Mouse (Mus musculus) yolk sac, embryonic 10.5 days (tissue): Measurements from ENCODE around the gene Setdb1.
A peak's percentile ranks its signal among the peaks of the same experiment; 100 is the strongest.

Experiments used
- DNase-seq: peaks from one replicate; pipeline ENCODE4 v3.0.0-alpha.2; 2017; ENCODE audit warnings: low spot score

Setdb1 gene

DNA sequence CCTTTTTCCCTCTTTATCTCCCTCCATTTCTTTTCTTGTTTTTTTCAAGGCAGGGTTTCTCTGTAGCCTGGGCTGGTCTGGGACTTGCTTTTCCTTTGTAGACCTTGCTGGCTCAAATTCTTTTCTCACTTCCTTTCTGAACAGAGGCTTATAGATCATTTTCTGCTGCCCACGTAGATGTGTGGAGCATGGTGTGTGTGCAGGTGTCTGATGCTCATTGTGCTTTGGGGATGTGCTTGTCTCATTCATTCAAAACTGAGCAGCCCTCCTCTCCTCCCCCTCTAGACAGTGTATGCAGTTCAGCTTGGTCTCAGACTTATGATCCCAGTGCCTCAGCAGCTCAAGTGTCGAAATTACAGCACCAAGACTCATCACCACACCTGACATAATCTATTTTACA lies 37.9 kb downstream of the Setdb1 start:
- DNase-seq, result no peak

DNA sequence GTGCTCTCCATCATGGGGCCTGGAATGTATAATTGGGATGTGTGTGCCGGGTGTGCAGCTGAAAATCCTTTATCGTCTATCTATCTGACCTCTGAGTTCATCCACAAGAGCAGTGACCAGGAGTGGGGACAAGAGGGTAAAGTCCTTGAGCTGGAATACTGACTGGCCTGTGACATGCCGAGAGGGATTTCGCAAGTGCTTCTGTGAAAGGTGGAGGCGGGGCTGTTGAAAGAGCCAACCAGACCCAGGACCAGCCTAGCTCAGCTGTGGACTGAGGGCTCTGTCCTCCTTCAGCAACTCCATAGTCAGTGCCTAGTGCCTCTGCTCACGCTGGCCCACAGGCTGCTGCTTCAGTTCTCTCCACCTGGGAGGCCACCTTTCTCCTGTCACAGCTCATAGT lies 38.5 kb downstream of the Setdb1 start:
- peak; percentile 90 for DNase-seq

DNA sequence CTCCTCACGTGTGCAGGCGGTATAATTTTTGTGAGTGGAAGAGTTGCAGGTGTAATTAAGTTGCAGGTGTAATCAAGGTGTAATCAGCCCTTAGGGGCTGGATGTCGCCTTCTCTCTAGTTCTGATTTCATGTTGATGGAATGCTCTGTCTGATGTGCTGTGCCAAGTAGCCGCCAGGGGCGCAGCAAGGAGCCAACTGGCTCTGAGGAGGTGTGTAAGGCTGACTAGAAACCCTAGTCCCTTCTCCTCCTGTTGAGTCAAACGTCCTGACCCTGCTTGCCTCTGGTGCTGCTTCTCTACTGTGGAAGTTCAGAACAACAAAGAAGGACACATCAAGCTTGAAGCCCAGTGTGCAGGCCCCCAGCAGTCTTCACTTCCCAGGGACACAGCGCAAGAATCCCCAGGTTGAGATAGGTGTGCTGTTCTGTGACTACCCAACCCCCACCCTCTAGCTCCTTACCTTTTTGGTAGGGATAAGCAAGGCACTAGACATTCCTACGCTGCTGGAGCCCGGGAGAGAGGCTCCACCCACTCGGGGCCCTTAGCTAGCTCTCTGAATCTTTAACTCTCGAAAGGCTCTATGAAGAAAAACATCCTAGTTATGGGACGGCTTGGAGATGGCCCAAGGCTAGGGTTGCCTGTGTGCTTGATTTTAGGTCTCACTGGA lies 39.5 kb downstream of the Setdb1 start:
- peak; percentile 87 for DNase-seq

DNA sequence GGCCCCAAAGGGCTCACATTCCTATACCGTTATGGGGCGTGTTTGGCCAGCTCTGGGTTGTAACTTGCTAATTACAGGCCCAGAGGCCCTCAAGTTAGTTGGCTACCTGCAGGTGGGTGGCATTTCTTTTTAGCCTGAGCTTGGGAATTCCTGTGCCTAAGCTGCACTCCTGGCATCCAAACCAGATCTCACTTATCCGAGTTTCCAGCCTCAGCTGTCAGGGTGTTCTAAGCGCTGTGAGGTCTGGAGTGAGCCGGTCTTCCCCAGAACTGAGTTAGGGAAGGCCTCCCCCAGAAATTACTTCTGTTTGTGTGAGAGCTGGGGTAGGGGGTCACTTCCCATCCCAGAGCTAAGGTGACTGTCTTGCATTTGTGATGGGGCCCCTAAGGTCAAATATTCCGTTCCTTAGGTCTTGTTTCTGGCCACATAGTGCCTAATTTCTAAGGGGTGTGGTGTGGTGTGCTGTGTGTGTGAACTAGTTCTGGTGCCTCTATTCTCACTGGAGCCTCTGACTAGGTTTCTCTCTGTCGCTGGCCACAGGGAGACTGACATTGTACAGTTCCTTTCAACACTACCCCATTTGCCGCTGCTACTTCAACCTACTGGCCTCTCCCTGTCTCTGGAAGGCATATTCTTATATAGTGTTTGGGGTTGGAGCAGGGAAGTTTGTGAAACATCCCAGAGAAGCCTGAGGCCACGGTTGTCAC lies 41.0 kb downstream of the Setdb1 start:
- DNase-seq, result no peak

DNA sequence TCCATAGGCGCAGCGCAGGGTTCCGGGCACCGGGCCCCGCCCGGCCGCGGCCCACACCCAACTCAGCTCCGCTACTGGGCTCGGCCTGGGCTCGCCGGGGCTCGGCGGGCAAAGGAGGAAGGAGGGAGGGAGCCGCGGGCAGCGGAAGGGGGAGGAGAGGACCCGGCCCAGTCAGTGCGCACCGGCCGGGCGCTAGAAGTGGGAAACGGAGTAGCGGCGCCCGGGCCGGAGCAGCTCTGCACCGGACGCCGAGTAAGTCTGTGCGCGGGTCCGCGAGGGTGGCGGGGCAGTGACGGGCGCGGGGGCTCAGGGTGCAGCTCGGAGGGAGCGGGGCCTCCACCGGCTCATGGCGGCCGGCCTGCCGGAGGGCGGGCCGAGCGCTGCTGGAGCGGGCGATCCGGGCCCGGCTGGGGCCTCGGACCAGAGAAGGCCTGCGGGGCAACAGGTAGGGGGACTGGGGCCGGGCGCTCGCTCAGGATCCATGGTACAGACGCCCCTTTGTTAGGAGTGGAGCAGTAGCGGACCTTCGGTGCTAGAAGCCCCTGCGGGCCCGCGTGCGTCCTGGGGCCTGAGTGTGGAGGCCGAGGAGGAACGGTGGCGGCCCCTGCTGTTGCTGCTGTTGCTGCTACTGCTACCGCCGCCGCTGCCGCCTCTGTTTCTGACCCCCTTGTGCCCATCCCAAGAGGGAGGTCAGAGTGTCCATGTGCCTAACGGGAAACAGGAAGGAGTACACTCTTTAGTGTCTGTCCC lies 41.7 kb downstream of the Setdb1 start:
- peak; percentile 93 for DNase-seq

DNA sequence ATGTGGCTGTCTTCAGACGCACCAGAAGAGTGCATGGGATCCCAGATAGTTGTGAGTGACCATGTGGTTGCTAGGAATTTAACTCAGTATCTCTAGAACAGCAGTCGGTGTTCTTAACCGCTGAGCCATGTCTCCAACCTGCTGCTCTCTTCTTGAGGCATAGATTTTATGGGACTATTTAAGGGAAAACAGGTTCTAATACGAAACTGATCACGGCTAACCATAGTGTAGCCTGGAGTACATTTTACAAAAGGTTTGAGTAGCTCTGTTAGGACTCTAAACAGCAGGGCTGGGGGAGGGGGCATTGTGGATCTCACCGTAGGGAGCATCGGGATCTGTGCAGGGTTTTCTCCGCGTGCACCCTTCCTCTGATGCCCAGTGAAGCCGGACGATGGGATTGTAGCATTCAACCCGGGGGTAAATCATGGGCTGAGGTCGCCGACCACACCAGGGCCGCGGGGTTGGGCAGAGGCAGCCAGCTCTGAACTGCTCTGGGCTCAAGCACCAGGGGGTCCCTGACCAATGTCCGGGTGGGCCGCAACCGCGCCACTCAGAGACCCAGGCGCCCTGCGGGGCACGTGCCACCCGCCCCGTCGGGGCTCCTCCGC lies 42.4 kb downstream of the Setdb1 start, which contains the start of gene Cers2:
Gene Cers2, plus strand, starts transcription at position 306 of the 608 bp plus-strand sequence.
- DNase-seq, result no peak

DNA sequence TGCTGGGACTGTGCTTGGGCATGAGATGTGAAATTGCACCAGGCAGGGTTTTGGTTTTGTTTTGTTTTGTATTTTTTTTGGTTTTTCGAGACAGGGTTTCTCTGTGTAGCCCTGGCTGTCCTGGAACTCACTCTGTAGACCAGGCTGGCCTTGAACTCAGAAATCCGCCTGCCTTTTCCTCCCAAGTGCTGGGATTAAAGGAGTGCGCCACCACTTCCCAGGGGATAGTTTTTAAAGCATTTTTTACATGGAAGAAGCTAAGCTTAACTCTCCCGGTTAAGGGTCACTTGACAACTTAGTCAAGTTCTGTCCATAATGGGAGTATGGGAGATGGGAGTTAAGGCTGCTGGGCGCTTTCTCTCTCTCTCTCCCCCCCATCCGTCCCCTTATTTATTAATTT lies 42.9 kb downstream of the Setdb1 start:
- no peak for DNase-seq

DNA sequence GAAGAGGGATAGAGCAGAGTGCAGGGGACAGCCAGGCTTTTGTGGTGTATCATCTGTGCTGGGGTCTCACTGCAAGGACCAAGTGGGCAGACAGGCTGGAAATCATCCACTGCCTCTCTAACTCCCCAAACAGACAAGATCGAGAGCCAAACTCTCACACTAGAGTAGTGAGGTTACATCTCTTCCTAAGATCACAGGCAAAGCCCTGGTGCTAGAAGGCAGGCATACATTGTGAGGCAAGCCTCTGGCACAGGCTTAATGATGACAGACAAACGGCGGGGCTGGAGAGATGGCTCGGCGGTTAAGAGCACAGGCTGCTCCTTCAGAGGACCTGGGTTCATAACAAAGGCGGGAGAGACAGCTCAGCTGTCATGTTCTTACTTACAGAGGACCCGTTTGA lies 43.5 kb downstream of the Setdb1 start:
- DNase-seq, result no peak

DNA sequence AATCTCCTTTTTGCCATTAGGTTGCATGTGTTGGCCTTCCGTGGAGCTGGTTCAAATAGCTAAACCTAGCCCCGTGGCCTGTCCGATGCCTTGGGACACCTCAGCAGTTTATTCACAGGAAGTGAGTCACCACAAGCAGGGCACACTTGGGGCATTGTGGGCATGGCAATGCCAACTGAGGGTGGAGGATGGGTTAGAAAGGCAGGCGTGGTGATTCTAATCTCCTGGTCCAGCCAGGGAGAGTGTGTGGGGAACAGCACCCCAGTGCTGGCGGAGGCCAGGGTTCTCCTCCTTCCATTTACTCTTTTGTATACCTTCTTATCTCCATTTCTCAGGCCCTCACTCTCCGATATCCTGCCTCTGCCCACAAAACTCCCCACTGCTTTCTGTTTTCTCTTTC lies 44.4 kb downstream of the Setdb1 start:
- no peak for DNase-seq

DNA sequence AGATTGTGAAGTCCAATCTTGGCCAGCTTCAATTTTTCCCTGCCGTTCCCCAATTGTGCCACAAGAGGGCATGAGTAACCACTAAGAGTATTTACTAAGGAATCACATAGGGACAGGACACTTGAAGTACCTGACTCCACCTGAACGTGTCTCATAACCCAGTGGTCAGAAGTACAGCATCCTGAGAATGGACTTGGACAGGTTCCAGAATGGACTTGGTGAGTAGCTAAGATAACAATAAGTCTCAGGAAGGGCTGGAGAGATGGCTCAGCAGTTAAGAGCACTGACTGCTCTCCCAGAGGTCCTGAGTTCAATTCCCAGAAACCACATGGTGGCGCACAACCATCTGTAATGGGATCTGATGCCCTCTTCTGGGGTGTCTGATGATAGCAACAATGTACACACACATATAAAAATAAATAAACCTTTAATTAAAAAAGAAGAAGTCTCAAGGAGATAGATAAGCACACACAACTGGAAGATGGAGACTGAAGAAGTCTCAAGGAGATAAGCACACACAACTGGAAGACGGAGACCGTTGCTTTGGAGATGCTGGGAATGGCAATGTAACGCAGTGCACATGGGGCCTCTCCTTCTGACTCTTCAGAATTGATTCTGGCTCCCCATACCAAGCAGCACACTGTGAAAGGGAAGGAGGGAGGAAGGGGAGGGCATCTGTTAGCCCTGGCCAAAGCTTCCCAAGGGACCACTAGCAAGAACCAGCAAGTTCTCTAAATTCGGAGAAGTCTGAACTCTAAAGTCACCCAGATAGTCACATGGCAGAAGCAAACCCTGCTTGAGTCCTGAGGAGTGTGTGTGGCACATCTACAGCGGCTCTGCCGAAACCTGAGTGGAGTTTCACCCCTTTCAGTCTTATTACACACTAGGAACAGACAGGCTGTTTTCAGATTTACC lies 45.8 kb downstream of the Setdb1 start:
- DNase-seq, result peak; percentile 76

DNA sequence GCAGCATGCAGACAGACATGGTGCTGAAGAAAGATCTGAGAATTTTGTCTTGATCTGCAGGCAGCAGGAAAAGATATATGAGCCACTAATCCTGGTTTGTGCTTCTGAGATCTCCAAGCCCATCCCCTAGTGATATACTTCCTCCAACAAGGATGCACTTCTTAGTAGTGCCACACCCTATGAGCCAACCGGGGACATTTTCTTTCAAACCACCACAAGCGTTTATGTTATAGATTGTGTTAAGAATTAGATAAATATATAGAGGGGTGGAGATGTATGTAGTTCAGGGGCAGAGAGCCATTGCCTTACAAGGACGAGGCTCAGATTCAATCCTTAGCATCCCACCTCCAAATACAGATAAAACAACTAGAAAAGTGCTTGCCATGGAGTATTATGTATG lies 46.5 kb downstream of the Setdb1 start:
- DNase-seq, result no peak

DNA sequence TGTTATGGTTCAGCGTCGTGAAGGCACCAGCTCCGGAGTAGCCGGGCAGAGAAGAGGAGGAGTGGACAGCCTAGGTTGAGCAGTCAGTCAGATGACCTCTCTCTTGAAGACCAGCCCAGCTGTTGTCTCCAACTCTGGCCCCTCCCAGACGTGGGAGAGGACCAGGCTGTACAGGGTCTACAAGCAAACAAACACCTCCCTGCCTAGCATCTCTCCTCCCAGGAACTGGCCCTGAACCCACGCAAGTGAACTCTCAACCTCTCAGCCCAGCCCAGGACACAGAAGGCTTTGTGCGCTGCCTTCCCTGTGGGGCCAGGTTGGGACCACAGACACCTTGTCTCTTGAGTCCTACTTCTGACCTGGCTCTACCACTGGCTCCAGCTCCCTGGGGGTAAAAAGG lies 49.9 kb downstream of the Setdb1 start, which contains the start of gene Anxa9:
Gene Anxa9, minus strand, starts transcription at position 77 of the 400 bp plus-strand sequence.
- no peak for DNase-seq

DNA sequence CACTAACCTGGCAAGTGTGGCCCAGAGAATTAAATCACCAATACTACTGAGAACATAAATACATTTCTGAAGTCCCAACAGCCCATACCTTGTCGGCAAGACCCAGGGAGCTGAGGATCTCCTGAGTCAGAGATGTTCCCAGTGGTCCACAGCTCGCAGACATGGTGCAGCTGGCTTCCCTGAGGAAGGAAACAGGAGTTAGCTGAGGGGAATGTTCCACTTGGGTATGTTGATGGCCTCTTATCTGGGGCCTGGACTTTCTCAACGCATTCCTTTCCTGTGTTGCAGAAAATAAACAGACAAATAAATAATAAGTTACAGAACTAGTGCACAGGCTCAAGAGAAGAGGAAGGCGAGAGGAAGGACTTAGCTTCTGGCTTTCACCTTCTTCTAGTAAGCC lies 50.8 kb downstream of the Setdb1 start:
- DNase-seq, result no peak

DNA sequence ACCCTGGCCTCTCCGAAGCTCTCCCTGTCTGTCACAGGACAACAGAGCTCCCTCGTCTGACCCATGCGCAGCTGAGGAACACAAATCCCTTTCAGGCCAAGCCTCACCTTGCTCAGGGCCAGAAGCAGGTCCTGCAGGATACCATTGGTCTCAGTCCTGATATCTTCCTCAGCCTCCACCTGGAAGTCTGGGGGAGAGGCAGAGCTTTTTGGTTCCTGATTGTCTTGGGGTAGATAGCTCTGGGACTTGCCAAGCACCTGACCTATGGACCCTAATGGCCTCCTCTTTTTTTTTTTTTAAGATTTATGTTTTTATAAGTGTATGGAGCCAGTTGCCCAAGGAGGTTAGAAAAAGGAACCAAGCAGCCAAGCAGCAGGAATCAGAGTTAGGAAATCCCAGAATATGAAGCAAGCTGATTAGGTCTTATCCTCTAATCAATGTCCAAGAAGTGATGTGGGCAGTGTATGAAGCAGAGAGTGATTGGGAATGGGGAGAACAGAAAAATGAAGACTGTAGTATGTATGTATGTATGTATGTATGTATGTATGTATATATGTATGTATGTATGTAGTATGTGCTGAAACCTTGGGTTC lies 55.7 kb downstream of the Setdb1 start:
- DNase-seq, result no peak

DNA sequence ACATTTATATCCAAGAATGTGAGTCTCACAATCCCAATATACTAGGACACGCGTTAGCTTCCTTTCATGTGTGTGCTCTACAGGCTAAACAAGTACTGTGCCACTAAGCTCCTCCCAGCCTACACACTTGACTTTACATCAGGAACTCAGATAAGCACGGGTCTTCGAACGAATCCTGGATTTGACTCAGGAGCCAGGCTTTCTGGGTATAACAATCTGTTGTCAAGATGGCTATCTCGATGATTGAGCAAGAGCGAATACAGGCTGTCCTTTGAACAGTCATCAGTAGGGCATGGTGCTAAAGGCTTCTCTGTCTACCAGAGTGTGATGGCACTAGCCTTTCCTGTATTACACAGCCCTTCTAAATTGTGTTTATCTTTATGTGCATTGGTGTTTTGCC lies 59.0 kb downstream of the Setdb1 start:
- peak; percentile 76 for DNase-seq

DNA sequence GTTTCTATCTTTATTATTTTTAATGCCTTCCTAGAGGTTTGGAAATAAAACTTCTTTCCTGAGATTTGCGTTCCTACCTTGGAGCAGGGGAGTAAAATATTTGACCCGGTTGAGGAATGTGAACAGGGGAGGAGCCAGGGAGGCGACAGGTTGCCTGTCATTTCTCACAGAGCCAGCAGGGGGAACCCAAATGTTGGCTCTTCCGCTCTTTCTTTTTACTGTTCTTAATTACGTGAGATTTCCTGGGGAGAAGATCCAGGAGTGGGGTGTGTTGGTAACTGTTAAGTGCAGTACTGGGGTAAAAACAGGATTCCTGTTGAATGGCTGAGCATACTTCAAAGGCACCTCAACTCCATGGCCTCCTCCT lies 60.9 kb downstream of the Setdb1 start:
- DNase-seq, result peak; percentile 76

DNA sequence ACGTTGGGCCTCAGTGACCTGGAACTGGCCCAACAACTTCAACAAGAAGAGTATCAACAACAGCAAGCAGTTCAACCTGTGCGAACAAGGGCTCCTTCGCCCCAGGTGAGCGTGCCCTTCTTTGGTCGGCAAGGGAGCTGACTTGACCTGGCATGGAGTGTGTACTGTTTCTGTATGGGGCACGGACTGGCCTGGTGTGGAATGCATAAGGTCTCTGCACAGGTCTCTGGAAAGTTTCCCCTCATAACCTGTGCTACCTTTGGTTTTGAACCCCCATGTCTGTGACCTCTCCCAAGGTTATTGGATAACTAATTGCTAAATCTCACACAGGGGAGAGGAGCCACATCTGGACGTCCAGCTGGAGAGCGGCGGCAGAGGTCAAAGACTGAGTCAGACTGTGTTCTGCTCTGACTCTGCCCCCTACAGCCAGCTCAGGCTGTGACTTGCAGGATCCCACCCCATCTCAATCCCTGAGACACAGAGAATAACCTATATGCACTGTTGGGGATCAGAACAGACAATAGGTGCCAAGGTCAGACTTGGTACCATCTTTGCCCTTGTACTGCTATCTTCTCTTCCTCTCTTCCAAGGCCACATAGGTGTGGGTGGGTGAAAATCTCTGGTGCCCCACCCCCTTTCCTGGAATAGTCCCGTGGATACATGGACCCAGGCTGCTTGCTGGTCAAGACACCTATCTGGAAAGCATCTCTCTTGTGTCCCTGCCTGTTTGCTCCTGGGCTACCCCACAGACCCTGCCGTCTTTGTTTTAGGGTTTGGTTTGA lies 61.5 kb downstream of the Setdb1 start:
- DNase-seq, result peak; percentile 75

DNA sequence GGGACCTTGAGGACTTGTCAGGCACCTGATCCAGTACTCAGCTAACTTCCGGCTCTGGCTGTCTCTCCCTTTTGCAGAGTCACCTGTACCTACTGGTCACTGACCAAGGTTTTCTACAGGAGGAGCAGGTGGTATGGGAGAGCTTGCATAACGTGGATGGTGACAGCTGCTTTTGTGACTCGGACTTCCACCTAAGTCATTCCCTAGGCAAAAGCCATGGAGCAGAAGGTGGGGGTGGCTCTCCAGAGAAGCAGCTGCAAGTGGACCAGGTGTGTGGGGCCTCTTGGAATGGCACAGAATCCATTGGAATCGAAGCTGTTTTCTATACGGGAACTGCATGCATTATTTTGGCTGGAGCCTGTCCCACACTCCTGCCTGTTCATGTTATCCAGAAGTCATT lies 62.3 kb downstream of the Setdb1 start:
- peak; percentile 44 for DNase-seq

DNA sequence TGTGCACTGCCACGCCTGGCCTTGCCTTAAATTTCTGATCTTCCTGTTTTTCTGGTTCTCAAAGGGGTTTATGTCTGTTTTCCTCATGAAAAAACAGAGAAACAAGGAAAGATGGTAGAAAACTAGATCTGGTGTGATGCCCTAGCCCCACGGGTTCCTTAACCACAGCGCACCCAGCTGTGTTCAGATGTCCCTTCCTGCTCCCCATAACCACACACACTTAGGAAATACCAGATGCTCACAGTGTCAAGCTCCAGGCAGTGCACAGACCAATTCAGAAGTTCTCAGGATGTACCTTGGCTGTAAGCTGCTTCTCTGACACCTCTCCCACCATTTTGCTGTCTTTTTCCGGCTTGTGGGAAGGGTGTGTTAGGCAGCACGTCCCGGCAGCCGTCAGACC lies 62.7 kb downstream of the Setdb1 start:
- DNase-seq, result no peak

DNA sequence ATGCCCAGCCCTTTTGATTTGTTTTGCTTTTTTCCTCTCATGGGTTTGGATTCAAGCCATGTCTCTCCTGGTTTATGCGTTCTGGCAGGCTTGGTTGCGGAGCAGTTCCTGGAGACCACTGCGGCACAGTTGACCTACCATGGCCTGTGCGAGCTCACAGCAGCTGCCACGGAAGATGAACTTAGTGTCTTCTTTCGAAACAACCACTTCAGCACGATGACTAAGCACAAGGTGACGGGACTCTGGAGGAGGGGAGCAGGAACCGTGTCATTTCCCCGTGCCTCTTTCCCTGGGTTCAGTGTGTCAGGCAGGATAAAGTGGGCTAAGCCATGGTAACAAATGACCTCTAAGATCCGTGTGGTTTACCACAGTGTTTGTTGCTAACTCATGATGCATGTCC lies 63.5 kb downstream of the Setdb1 start:
- peak; percentile 45 for DNase-seq
